Mouse (Mus musculus): ENCODE results near the gene Cs. TPM values are rescaled to one million over a fixed set of nuclear protein-coding genes. Genes with fewer than 3 reads are reported as not detected.
"Not testable (repeated sequence)": the region's sequence is repeated elsewhere in the genome, so short reads cannot be mapped to it uniquely, and the experiment has no call there.

Cs gene
- polyA plus RNA-seq, 1 experiment from 2014 or later: 102 TPM

GRCm38 (mm10) chr10:128323516-128323915 is 14.0 kb upstream of the Cs start:
- no peak for ATAC-seq (ENCODE audit: low read depth)
- 46% methylated on average over 8 of the region's 8 CpGs for WGBS (ENCODE audit: insufficient replicate concordance)
- Histone ChIP-seq H3K4me1 (ENCODE audit: control insufficient read depth, low read depth, low read length) (peaks cover 15% of the 10 kb centered on the region), H3K36me3 (ENCODE audit: control insufficient read depth, insufficient read depth) (peaks cover 35% of the 10 kb centered on the region), H3K4me2 (ENCODE audit: low read depth, low read length) (peak overlapping the region; percentile 83), H3K9me3 (replicated peaks; ENCODE audit: control insufficient read depth, low read length) (no peaks in the 10 kb centered on the region), H3K9ac (ENCODE audit: low read depth, low read length) (peak overlapping the region; percentile 93), H3K27me3 (ENCODE audit: control insufficient read depth, insufficient read depth, low read depth, low read length) (no peaks in the 10 kb centered on the region), H3K4me3 (ENCODE audit: low read depth, low read length) (peak overlapping the region; percentile 90), H3K27ac (ENCODE audit: low read length) (no peak overlapping the region)

GRCm38 (mm10) chr10:128326825-128327224 is 10.7 kb upstream of the Cs start:
- WGBS (ENCODE audit: insufficient replicate concordance): 88% methylated on average over 8 of the region's 8 CpGs
- H3K9me3 ChIP-seq (replicated peaks; ENCODE audit: control insufficient read depth, low read length): no peaks in the 10 kb centered on the region
- no peak overlapping the region for H3K27ac ChIP-seq (ENCODE audit: low read length)
- H3K4me3 ChIP-seq (ENCODE audit: low read depth, low read length): no peak overlapping the region
- H3K4me1 ChIP-seq (ENCODE audit: control insufficient read depth, low read depth, low read length): peaks cover 12% of the 10 kb centered on the region
- ATAC-seq (ENCODE audit: low read depth): no peak
- H3K9ac ChIP-seq (ENCODE audit: low read depth, low read length): no peak overlapping the region
- peaks cover 17% of the 10 kb centered on the region for H3K36me3 ChIP-seq (ENCODE audit: control insufficient read depth, insufficient read depth)
- no peak overlapping the region for H3K4me2 ChIP-seq (ENCODE audit: low read depth, low read length)
- no peaks in the 10 kb centered on the region for H3K27me3 ChIP-seq (ENCODE audit: control insufficient read depth, insufficient read depth, low read depth, low read length)

GRCm38 (mm10) chr10:128327610-128328009 is 9.9 kb upstream of the Cs start:
- 69% methylated on average over 10 of the region's 10 CpGs for WGBS (ENCODE audit: insufficient replicate concordance)
- no peak for ATAC-seq (ENCODE audit: low read depth)
- H3K36me3 ChIP-seq (ENCODE audit: control insufficient read depth, insufficient read depth): peaks cover 17% of the 10 kb centered on the region

GRCm38 (mm10) chr10:128332358-128333249 is 4.9 kb upstream of the Cs start:
- H3K9me3 ChIP-seq (replicated peaks; ENCODE audit: control insufficient read depth, low read length); H3K27ac ChIP-seq (ENCODE audit: low read length); H3K27me3 ChIP-seq (ENCODE audit: control insufficient read depth, insufficient read depth, low read depth, low read length); H3K4me2 ChIP-seq (ENCODE audit: low read depth, low read length); H3K9ac ChIP-seq (ENCODE audit: low read depth, low read length); H3K36me3 ChIP-seq (ENCODE audit: control insufficient read depth, insufficient read depth); ATAC-seq (ENCODE audit: low read depth); H3K4me3 ChIP-seq (ENCODE audit: low read depth, low read length): not testable (repeated sequence)
- WGBS (ENCODE audit: insufficient replicate concordance): 61% methylated on average over 5 of the region's 6 CpGs
- H3K4me1 ChIP-seq (ENCODE audit: control insufficient read depth, low read depth, low read length): peaks cover 26% of the 10 kb centered on the region

More at GRCm38 (mm10) chr10:128327610-128328009, 9.9 kb upstream of the Cs start:
- H3K27ac ChIP-seq (ENCODE audit: low read length): no peak overlapping the region
- no peak overlapping the region for H3K4me2 ChIP-seq (ENCODE audit: low read depth, low read length)
- H3K4me1 ChIP-seq (ENCODE audit: control insufficient read depth, low read depth, low read length): peaks cover 11% of the 10 kb centered on the region
- no peaks in the 10 kb centered on the region for H3K27me3 ChIP-seq (ENCODE audit: control insufficient read depth, insufficient read depth, low read depth, low read length)
- no peak overlapping the region for H3K9ac ChIP-seq (ENCODE audit: low read depth, low read length)
- H3K9me3 ChIP-seq (replicated peaks; ENCODE audit: control insufficient read depth, low read length): no peaks in the 10 kb centered on the region
- no peak overlapping the region for H3K4me3 ChIP-seq (ENCODE audit: low read depth, low read length)

GRCm38 (mm10) chr10:128335582-128335981 is 2.0 kb upstream of the Cs start:
- Histone ChIP-seq H3K27me3 (ENCODE audit: control insufficient read depth, insufficient read depth, low read depth, low read length) (no peaks in the 10 kb centered on the region), H3K4me2 (ENCODE audit: low read depth, low read length) (peak overlapping the region; percentile 79), H3K9ac (ENCODE audit: low read depth, low read length) (peak overlapping the region; percentile 24), H3K4me1 (ENCODE audit: control insufficient read depth, low read depth, low read length) (peaks cover 45% of the 10 kb centered on the region), H3K27ac (ENCODE audit: low read length) (peak overlapping the region; percentile 98), H3K9me3 (replicated peaks; ENCODE audit: control insufficient read depth, low read length) (no peaks in the 10 kb centered on the region), H3K36me3 (ENCODE audit: control insufficient read depth, insufficient read depth) (no peaks in the 10 kb centered on the region), H3K4me3 (ENCODE audit: low read depth, low read length) (no peak overlapping the region)
- ATAC-seq (ENCODE audit: low read depth): no peak
- 0% methylated on average over 4 of the region's 4 CpGs for WGBS (ENCODE audit: insufficient replicate concordance)

- peak overlapping the region; percentile 98 for H3K27ac ChIP-seq (ENCODE audit: low read length)
- H3K4me1 ChIP-seq (ENCODE audit: control insufficient read depth, low read depth, low read length): peaks cover 47% of the 10 kb centered on the region
- no peaks in the 10 kb centered on the region for H3K36me3 ChIP-seq (ENCODE audit: control insufficient read depth, insufficient read depth)
- 63% methylated on average over 3 of the region's 3 CpGs for WGBS (ENCODE audit: insufficient replicate concordance)
- no peaks in the 10 kb centered on the region for H3K27me3 ChIP-seq (ENCODE audit: control insufficient read depth, insufficient read depth, low read depth, low read length)
- no peaks in the 10 kb centered on the region for H3K9me3 ChIP-seq (replicated peaks; ENCODE audit: control insufficient read depth, low read length)
- peak overlapping the region; percentile 95; the same call in 1 of the 2 replicates for H3K4me3 ChIP-seq (ENCODE audit: low read depth, low read length)
- H3K9ac ChIP-seq (ENCODE audit: low read depth, low read length): peak overlapping the region; percentile 24; the same call in 1 of the 2 replicates
- ATAC-seq (ENCODE audit: low read depth): no peak
- peak overlapping the region; percentile 79 for H3K4me2 ChIP-seq (ENCODE audit: low read depth, low read length)
Observed at GRCm38 (mm10) chr10:128336195-128336594, 1.3 kb upstream of the Cs start.

- peak; percentile 45 for ATAC-seq (ENCODE audit: low read depth)
- Histone ChIP-seq H3K4me3 (ENCODE audit: low read depth, low read length) (peak overlapping the region; percentile 95), H3K4me1 (ENCODE audit: control insufficient read depth, low read depth, low read length) (peaks cover 51% of the 10 kb centered on the region), H3K27me3 (ENCODE audit: control insufficient read depth, insufficient read depth, low read depth, low read length) (no peaks in the 10 kb centered on the region), H3K9ac (ENCODE audit: low read depth, low read length) (peak overlapping the region; percentile 93), H3K27ac (ENCODE audit: low read length) (peak overlapping the region; percentile 98), H3K4me2 (ENCODE audit: low read depth, low read length) (peak overlapping the region; percentile 79), H3K36me3 (ENCODE audit: control insufficient read depth, insufficient read depth) (no peaks in the 10 kb centered on the region), H3K9me3 (replicated peaks; ENCODE audit: control insufficient read depth, low read length) (no peaks in the 10 kb centered on the region)
- 28% methylated on average over 3 of the region's 3 CpGs for WGBS (ENCODE audit: insufficient replicate concordance)
Observed at GRCm38 (mm10) chr10:128336597-128336996, 937 bp upstream of the Cs start.

- peak overlapping the region; percentile 93 for H3K9ac ChIP-seq (ENCODE audit: low read depth, low read length)
- ATAC-seq (ENCODE audit: low read depth): peak; percentile 1; the same call in 1 of the 2 replicates
- WGBS (ENCODE audit: insufficient replicate concordance): 8% methylated on average over 5 of the region's 5 CpGs
- H3K27ac ChIP-seq (ENCODE audit: low read length): peak overlapping the region; percentile 98
- H3K4me1 ChIP-seq (ENCODE audit: control insufficient read depth, low read depth, low read length): peaks cover 62% of the 10 kb centered on the region
- H3K4me2 ChIP-seq (ENCODE audit: low read depth, low read length): peak overlapping the region; percentile 79
- H3K36me3 ChIP-seq (ENCODE audit: control insufficient read depth, insufficient read depth): no peaks in the 10 kb centered on the region
- H3K27me3 ChIP-seq (ENCODE audit: control insufficient read depth, insufficient read depth, low read depth, low read length): no peaks in the 10 kb centered on the region
- H3K9me3 ChIP-seq (replicated peaks; ENCODE audit: control insufficient read depth, low read length): no peaks in the 10 kb centered on the region
- peak overlapping the region; percentile 95 for H3K4me3 ChIP-seq (ENCODE audit: low read depth, low read length)
Observed at GRCm38 (mm10) chr10:128338415-128338814, 881 bp downstream of the Cs start.

- ATAC-seq (ENCODE audit: low read depth): no peak
- Histone ChIP-seq H3K36me3 (ENCODE audit: control insufficient read depth, insufficient read depth) (no peaks in the 10 kb centered on the region), H3K4me1 (ENCODE audit: control insufficient read depth, low read depth, low read length) (peaks cover 67% of the 10 kb centered on the region), H3K4me2 (ENCODE audit: low read depth, low read length) (peak overlapping the region; percentile 79), H3K27me3 (ENCODE audit: control insufficient read depth, insufficient read depth, low read depth, low read length) (no peaks in the 10 kb centered on the region), H3K9me3 (replicated peaks; ENCODE audit: control insufficient read depth, low read length) (no peaks in the 10 kb centered on the region), H3K4me3 (ENCODE audit: low read depth, low read length) (peak overlapping the region; percentile 95), H3K9ac (ENCODE audit: low read depth, low read length) (peak overlapping the region; percentile 93), H3K27ac (ENCODE audit: low read length) (peak overlapping the region; percentile 98)
- 40% methylated on average over 2 of the region's 2 CpGs for WGBS (ENCODE audit: insufficient replicate concordance)
Observed at GRCm38 (mm10) chr10:128338948-128339347, 1.4 kb downstream of the Cs start.

All from liver, embryonic 16.5 days (tissue).